Mouse (Mus musculus) bone marrow macrophage, adult 2 months (primary cell): ENCODE measurements around the gene Lmtk2. TPM values are rescaled to one million over a fixed set of nuclear protein-coding genes. Genes with fewer than 3 reads are reported as not detected.

Source experiments
- H3K27ac ChIP-seq: 2 replicates; pipeline ENCODE4 v1.5.1; 2012; ENCODE audit warnings: low read depth, low read length; ENCODE audit not compliant: insufficient read depth
- H3K4me1 ChIP-seq: 2 replicates; pipeline ENCODE4 v1.6.1; 2012; ENCODE audit warnings: low read length; ENCODE audit not compliant: control insufficient read depth, insufficient read depth
- H3K4me3 ChIP-seq: 2 replicates; pipeline ENCODE4 v1.5.1; 2012; ENCODE audit warnings: mild to moderate bottlenecking, low read length, moderate library complexity; ENCODE audit not compliant: insufficient read depth
- CTCF ChIP-seq: IDR thresholded peaks from 2 replicates; pipeline ENCODE4 v1.5.1; 2012; ENCODE audit warnings: low read depth, mild to moderate bottlenecking, low read length, moderate library complexity
- POLR2A ChIP-seq: IDR thresholded peaks from 2 replicates; pipeline ENCODE4 v1.6.1; 2012; ENCODE audit warnings: mild to moderate bottlenecking, low read depth, low read length, borderline replicate concordance
- polyA plus RNA-seq: library from polyadenylated mRNA; stranded (reverse); fragments of >200 nt; gene quantifications from 2 replicates; pipeline ENCODE4 v1.2.4, GENCODE M21; 2012; ENCODE audit not compliant: missing spikeins, insufficient read depth, insufficient read length

Lmtk2 gene
- polyA plus RNA-seq, 1 experiment: 3.8 TPM

DNA sequence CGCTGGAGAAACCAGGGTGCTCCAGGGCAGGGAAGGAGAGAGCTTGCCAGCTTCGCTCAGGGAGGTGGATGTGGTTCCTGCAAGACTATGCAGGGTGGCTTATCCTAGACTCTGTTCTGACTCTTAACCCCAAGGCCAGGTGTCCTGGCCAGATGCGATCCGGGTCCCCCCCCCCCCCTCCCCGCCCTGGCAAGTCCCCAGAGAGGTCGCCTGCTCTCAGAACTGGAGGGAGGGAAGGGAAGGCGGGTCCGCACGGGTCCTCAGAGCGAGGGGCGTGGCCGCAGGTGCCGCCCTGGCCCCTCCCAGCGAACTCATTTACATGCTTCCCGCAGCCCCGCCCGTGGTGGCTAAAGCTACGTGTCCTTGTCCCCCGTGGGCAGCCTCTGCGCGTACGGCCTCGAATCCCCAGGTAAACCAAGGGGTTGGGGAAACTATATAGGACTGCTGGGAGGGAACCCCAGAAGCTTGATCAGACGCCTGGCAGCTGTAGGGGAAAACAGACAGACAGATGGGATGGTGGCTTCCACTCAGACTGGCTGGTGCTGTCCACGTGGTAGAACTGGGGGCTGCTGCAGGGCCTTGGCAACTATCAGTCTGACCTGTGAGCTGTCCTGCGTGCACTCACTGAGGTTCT, 89.8 kb downstream of the Lmtk2 start, which contains the start of gene Bhlha15:
Gene Bhlha15, plus strand, starts transcription at position 337 of the 634 bp plus-strand sequence.
- H3K4me1 ChIP-seq: no peaks in the 10 kb centered on the region
- H3K4me3 ChIP-seq: no peak within 1 kb of the TSS
- TF ChIP-seq CTCF (no peak), POLR2A (no peak)
- H3K27ac ChIP-seq: no peak within 1 kb of the TSS

DNA sequence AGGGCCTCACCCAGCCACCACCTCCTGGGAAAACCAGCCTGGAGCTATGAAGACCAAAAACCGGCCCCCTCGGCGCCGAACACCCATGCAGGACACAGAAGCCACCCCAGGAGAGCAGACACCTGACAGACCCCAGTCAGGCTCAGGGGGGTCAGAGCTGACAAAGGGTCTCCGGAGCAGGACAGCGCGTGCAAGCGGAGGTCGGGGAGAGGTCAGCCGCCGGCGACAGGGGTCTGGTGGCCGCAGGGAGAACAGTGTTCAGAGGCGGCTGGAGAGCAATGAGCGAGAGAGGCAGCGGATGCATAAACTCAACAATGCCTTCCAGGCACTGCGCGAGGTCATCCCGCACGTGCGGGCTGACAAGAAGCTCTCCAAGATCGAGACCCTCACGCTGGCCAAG, 90.8 kb downstream of the Lmtk2 start:
- no peak for TF ChIP-seq POLR2A
- no peak for TF ChIP-seq CTCF
- H3K27ac ChIP-seq: no peak overlapping the region
- no peaks in the 10 kb centered on the region for H3K4me1 ChIP-seq
- no peak overlapping the region for H3K4me3 ChIP-seq

DNA sequence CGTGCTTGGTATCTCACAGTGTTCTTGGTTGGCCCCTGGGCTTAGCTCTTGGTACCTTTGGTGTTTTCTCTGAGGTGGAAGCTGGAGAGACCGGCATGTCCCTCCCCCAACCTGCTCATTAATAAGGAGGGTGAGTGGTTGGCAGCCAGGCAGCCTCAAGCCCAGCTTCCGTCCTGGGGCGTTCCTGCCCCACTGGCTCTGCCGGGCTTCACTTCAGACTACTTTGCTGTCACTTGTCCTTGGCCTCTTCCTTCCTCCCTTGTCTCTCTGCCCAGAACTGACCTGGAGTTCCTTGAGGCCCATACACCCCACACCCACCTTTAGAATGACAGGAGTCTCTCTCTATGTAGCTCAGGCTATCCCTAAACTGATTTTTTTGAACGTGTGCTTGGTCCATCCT, 92.4 kb downstream of the Lmtk2 start:
- Histone ChIP-seq H3K27ac (no peak overlapping the region), H3K4me3 (no peak overlapping the region), H3K4me1 (no peaks in the 10 kb centered on the region)
- TF ChIP-seq POLR2A: no peak
- no peak for TF ChIP-seq CTCF

GRCm38 (mm10) chr5:144194416-144194815, 94.2 kb downstream of the Lmtk2 start:
- Histone ChIP-seq H3K4me1 (no peaks in the 10 kb centered on the region), H3K27ac (no peak overlapping the region), H3K4me3 (no peak overlapping the region)
- TF ChIP-seq POLR2A: no peak
- TF ChIP-seq CTCF: no peak

GRCm38 (mm10) chr5:144195567-144195966, 95.3 kb downstream of the Lmtk2 start:
- Histone ChIP-seq H3K4me1 (no peaks in the 10 kb centered on the region), H3K27ac (no peak overlapping the region), H3K4me3 (no peak overlapping the region)
- no peak for TF ChIP-seq POLR2A
- TF ChIP-seq CTCF: no peak

- H3K4me3 ChIP-seq: no peak overlapping the region
- TF ChIP-seq POLR2A (no peak), CTCF (no peak)
These were observed 100.4 kb downstream of the Lmtk2 start for GRCm38 (mm10) chr5:144200616-144201015.

GRCm38 (mm10) chr5:144202430-144202829, 102.2 kb downstream of the Lmtk2 start:
- TF ChIP-seq POLR2A (no peak), CTCF (peak; percentile 14; the same call in 1 of the 2 replicates)
- H3K4me3 ChIP-seq: no peak overlapping the region
- no peaks in the 10 kb centered on the region for H3K4me1 ChIP-seq
- H3K27ac ChIP-seq: no peak overlapping the region

More at GRCm38 (mm10) chr5:144200616-144201015, 100.4 kb downstream of the Lmtk2 start:
- Histone ChIP-seq H3K4me1 (no peaks in the 10 kb centered on the region), H3K27ac (no peak overlapping the region)

DNA sequence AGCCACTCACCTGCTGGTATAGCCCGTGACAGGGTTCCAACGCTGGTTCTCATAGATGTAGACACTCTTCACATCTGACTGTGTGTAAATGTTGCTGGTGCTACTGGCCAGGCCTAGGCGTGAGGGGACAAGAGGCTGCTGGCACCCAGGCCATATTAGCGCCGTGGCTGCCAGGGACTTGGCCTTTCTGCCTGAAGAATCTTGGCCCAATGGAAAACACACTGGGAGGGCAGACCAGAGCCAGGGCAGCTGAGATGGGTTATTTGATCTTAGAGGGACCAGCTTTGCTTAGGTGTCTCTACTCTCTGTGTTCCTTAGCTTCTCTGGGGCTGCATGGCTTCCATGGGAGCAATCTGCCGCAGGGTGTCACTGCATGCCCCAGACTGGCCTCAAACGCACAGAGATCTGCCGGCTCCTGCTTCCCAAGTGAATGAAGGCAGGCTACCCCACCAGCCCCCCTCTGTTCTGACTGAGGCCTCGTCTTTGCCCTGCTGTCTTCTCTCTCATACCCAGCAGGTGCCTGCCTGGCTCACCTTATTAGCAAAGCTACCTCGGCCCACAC, 103.2 kb downstream of the Lmtk2 start:
- Histone ChIP-seq H3K4me3 (no peak overlapping the region), H3K27ac (no peak overlapping the region)
- TF ChIP-seq CTCF (no peak), POLR2A (no peak)

DNA sequence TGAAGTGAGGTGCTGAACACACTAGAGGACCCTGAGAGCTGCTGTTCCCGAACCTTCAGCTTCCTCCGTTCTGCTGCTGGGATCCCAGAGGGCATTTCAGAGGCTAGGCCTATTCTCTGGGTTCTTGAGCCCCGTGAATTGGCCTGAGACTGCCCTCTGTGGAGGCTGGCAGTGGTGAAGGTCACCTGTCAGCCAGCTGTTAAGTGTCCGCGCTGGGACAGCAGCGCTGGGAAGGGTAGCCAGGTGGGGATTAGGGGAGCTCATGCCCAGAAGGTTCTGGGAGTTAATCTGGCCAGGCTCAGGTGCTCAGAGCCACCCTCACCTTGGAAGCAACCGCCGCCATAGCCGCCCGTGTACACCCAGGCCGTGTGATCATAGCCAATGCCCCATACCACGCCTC, 104.1 kb downstream of the Lmtk2 start:
- Histone ChIP-seq H3K4me1 (no peaks in the 10 kb centered on the region), H3K27ac (no peak overlapping the region), H3K4me3 (no peak overlapping the region)
- no peak for TF ChIP-seq CTCF
- TF ChIP-seq POLR2A: no peak

More for the DNA sequence above, 103.2 kb downstream of the Lmtk2 start:
- H3K4me1 ChIP-seq: no peaks in the 10 kb centered on the region

DNA sequence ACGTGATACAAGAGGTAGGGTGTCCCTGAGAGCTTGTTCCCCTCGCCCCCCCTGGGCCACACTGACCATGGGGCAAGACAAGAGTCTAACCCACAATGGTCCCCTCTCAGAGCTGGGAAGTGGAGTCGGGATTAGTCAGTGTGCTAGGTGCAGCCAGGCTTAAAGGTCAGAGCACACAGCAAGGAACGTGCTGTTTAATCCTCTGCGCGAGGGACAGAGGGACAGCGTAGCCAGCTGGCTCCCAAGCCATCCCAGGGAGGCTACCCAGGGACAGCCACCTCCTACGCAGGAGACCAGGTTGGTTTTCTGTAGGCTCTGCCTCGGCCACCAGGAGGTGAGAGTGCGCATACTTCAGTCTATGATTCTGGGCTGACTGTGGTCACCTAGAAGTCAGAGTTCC, 104.7 kb downstream of the Lmtk2 start:
- TF ChIP-seq CTCF (no peak), POLR2A (no peak)
- no peak overlapping the region for H3K4me3 ChIP-seq
- H3K27ac ChIP-seq: no peak overlapping the region
- H3K4me1 ChIP-seq: no peaks in the 10 kb centered on the region

DNA sequence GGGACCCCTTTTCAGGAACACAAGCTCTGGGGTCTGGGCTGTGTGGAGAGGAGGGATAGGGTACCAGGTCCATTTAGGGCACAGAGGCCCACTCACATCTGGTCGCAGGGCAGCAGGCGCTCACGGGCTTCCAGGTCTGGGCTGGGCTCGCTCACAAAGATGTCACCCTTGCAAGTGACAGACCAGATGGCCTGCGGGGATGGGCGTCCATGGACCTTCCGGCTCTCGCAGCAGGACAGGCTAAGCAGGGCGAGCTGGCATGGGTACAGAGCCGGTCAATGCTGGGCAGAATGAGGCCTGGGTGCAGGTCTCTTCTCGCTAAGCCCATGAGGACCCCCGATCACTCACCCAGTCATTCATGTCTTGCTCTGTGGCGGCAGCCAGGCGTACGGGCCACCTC, 105.8 kb downstream of the Lmtk2 start:
- TF ChIP-seq POLR2A: no peak
- TF ChIP-seq CTCF: no peak
- Histone ChIP-seq H3K4me1 (no peaks in the 10 kb centered on the region), H3K27ac (no peak overlapping the region), H3K4me3 (no peak overlapping the region)
